Mouse (Mus musculus): ENCODE measurements around the gene Ppp1r27. TPM values are rescaled to one million over a fixed set of nuclear protein-coding genes. Genes with fewer than 3 reads are reported as not detected.
A peak's percentile ranks its signal among the peaks of the same experiment; 100 is the strongest.

Gene Ppp1r27
- total and polyA plus RNA-seq, 2 experiments: 0.28 TPM; not detected in 1

GRCm38 (mm10) chr11:120577211-120578023 is 26.5 kb upstream of the Ppp1r27 start:
- Histone ChIP-seq H3K27me3 (ENCODE audit: control insufficient read depth, insufficient read depth, low read length) (no peaks in the 10 kb centered on the region), H3K4me3 (ENCODE audit: insufficient read depth, low read depth, low read length) (peak overlapping the region; percentile 61), H3K79me2 (ENCODE audit: control insufficient read depth, insufficient read depth, low read length) (peaks cover 16% of the 10 kb centered on the region), H3K27ac (replicated peaks; ENCODE audit: insufficient read depth, low read depth, low read length) (peak overlapping the region; percentile 100), H3K36me3 (ENCODE audit: control insufficient read depth, insufficient read depth, low read length) (no peaks in the 10 kb centered on the region; the same call in 1 of the 2 replicates), H3K4me1 (ENCODE audit: control insufficient read depth, insufficient read depth, low read length) (peaks cover 34% of the 10 kb centered on the region), H3K9ac (ENCODE audit: low read depth, low read length) (peak overlapping the region; percentile 91)
- DNase-seq (ENCODE audit: extremely low read depth, low read depth, low spot score): peak; percentile 75
- 27% methylated on average over 7 of the region's 7 CpGs for WGBS
- TF ChIP-seq POLR2A (IDR thresholded peaks at IDR 0.05; ENCODE audit: extremely low read depth, insufficient read depth, low read length): no peak
- 0 out of 2 replicates have a peak, but pooled peaks have one; percentile 8 for TF ChIP-seq CTCF (IDR thresholded peaks at IDR 0.05; ENCODE audit: low read depth, low read length)

- Histone ChIP-seq H3K9ac (ENCODE audit: low read depth, low read length) (peak overlapping the region; percentile 91), H3K27ac (replicated peaks; ENCODE audit: insufficient read depth, low read depth, low read length) (peak overlapping the region; percentile 100)
- peak; percentile 100 for DNase-seq (ENCODE audit: extremely low read depth, low read depth, low spot score)
Measured at GRCm38 (mm10) chr11:120576365-120576981, 25.5 kb upstream of the Ppp1r27 start.

GRCm38 (mm10) chr11:120575940-120576339 is 25.0 kb upstream of the Ppp1r27 start:
- H3K27me3 ChIP-seq (ENCODE audit: control insufficient read depth, insufficient read depth, low read length): no peaks in the 10 kb centered on the region
- no peak for DNase-seq (ENCODE audit: extremely low read depth, low read depth, low spot score)
- H3K27ac ChIP-seq (replicated peaks; ENCODE audit: insufficient read depth, low read depth, low read length): peak overlapping the region; percentile 82
- H3K36me3 ChIP-seq (ENCODE audit: control insufficient read depth, insufficient read depth, low read length): peaks cover 5% of the 10 kb centered on the region
- no peak overlapping the region for H3K4me3 ChIP-seq (ENCODE audit: insufficient read depth, low read depth, low read length)
- peaks cover 35% of the 10 kb centered on the region for H3K4me1 ChIP-seq (ENCODE audit: control insufficient read depth, insufficient read depth, low read length)
- H3K9ac ChIP-seq (ENCODE audit: low read depth, low read length): peak overlapping the region; percentile 52; the same call in 1 of the 2 replicates
- TF ChIP-seq POLR2A (IDR thresholded peaks at IDR 0.05; ENCODE audit: extremely low read depth, insufficient read depth, low read length) (no peak), CTCF (IDR thresholded peaks at IDR 0.05; ENCODE audit: low read depth, low read length) (no peak)
- peaks cover 26% of the 10 kb centered on the region for H3K79me2 ChIP-seq (ENCODE audit: control insufficient read depth, insufficient read depth, low read length)

More at GRCm38 (mm10) chr11:120576365-120576981, 25.5 kb upstream of the Ppp1r27 start:
- peak overlapping the region; percentile 61 for H3K4me3 ChIP-seq (ENCODE audit: insufficient read depth, low read depth, low read length)
- peaks cover 23% of the 10 kb centered on the region for H3K79me2 ChIP-seq (ENCODE audit: control insufficient read depth, insufficient read depth, low read length)
- peaks cover 1% of the 10 kb centered on the region for H3K36me3 ChIP-seq (ENCODE audit: control insufficient read depth, insufficient read depth, low read length)
- peaks cover 31% of the 10 kb centered on the region for H3K4me1 ChIP-seq (ENCODE audit: control insufficient read depth, insufficient read depth, low read length)
- no peaks in the 10 kb centered on the region for H3K27me3 ChIP-seq (ENCODE audit: control insufficient read depth, insufficient read depth, low read length)
- WGBS: 30% methylated on average over 3 of the region's 3 CpGs
- TF ChIP-seq POLR2A (IDR thresholded peaks at IDR 0.05; ENCODE audit: extremely low read depth, insufficient read depth, low read length): peak; percentile 59; the same call in 1 of the 2 replicates
- no peak for TF ChIP-seq CTCF (IDR thresholded peaks at IDR 0.05; ENCODE audit: low read depth, low read length)

DNA sequence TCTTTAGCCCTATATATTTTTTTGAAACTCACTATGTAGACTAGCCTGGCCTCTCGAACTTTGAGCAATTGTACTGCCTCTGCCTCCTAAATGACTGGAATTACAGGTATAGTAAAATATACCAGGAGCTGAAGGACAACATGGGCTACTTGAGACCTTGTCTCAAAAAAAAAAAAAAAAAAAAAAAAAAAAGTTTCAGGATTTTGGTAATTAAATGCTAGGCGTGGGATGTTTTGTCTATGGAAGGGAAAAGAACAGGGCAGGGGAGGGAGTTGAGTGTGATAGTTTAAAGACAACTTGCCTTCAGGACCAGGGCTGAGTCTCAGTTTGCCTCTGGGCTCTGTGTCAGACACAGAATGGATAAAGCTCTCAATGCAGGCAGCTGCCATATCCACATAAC is 24.1 kb upstream of the Ppp1r27 start:
- H3K27me3 ChIP-seq (ENCODE audit: control insufficient read depth, insufficient read depth, low read length): no peaks in the 10 kb centered on the region
- H3K36me3 ChIP-seq (ENCODE audit: control insufficient read depth, insufficient read depth, low read length): peaks cover 13% of the 10 kb centered on the region
- H3K79me2 ChIP-seq (ENCODE audit: control insufficient read depth, insufficient read depth, low read length): peaks cover 24% of the 10 kb centered on the region
- DNase-seq (ENCODE audit: extremely low read depth, low read depth, low spot score): no peak
- H3K4me1 ChIP-seq (ENCODE audit: control insufficient read depth, insufficient read depth, low read length): peaks cover 37% of the 10 kb centered on the region
- no peak overlapping the region for H3K9ac ChIP-seq (ENCODE audit: low read depth, low read length)
- TF ChIP-seq POLR2A (IDR thresholded peaks at IDR 0.05; ENCODE audit: extremely low read depth, insufficient read depth, low read length) (no peak), CTCF (IDR thresholded peaks at IDR 0.05; ENCODE audit: low read depth, low read length) (no peak)
- H3K27ac ChIP-seq (replicated peaks; ENCODE audit: insufficient read depth, low read depth, low read length): 0 out of 2 replicates have a peak overlapping the region, but pooled peaks have one; percentile 18
- 81% methylated on average over 2 of the region's 2 CpGs for WGBS
- H3K4me3 ChIP-seq (ENCODE audit: insufficient read depth, low read depth, low read length): no peak overlapping the region

- DNase-seq (ENCODE audit: extremely low read depth, low read depth, low spot score): peak; percentile 64
- Histone ChIP-seq H3K4me3 (ENCODE audit: insufficient read depth, low read depth, low read length) (peak overlapping the region; percentile 18; the same call in 1 of the 2 replicates), H3K27me3 (ENCODE audit: control insufficient read depth, insufficient read depth, low read length) (no peaks in the 10 kb centered on the region), H3K4me1 (ENCODE audit: control insufficient read depth, insufficient read depth, low read length) (peaks cover 31% of the 10 kb centered on the region), H3K79me2 (ENCODE audit: control insufficient read depth, insufficient read depth, low read length) (peaks cover 25% of the 10 kb centered on the region), H3K27ac (replicated peaks; ENCODE audit: insufficient read depth, low read depth, low read length) (peak overlapping the region; percentile 39), H3K9ac (ENCODE audit: low read depth, low read length) (peak overlapping the region; percentile 30), H3K36me3 (ENCODE audit: control insufficient read depth, insufficient read depth, low read length) (peaks cover 17% of the 10 kb centered on the region)
- TF ChIP-seq POLR2A (IDR thresholded peaks at IDR 0.05; ENCODE audit: extremely low read depth, insufficient read depth, low read length) (no peak), CTCF (IDR thresholded peaks at IDR 0.05; ENCODE audit: low read depth, low read length) (no peak)
- 8% methylated on average over 5 of the region's 5 CpGs for WGBS
Measured at GRCm38 (mm10) chr11:120574278-120574600, 23.3 kb upstream of the Ppp1r27 start.
